Mouse (Mus musculus): ENCODE results near the gene Kcnj2. TPM values are rescaled to one million over a fixed set of nuclear protein-coding genes. Genes with fewer than 3 reads are reported as not detected.

Gene Kcnj2
- polyA plus RNA-seq (2012; rRNA removed) = 0.09 and 0.19 TPM in 2 replicates

DNA sequence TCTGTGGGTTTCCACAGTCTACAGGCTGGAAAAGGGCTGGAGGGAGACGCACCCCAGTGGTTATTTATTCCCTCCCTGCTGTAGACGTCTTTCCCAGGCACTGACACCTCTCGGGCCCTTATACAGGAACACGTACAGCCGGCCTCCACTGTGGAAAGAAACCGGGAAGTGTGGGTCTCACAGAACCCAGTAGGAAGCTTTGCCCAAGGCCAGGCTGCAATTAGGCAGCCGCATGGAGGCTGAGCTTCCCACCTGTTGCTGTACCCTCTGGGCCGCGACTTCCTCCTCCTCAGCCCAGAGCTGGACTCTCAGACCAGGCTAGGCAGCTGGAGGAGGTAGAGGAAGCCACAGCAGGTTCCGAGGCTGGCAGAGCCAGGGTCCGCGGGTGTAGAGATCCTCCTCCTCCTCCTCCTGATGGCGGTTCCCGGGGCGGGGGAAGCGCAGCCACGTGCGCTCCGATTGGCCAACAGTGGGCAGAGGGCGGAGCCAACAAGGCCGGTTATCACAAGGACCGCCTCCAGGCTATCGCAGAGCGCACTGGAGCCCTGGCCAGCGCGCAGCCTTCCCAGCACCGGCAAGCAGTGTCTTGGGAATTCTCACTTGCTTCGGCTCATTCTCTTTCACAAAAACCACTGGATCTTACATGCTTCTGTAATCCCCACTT lies at the start of gene Kcnj2:
Gene Kcnj2, plus strand, starts transcription at position 530 of the 664 bp plus-strand sequence.
- no peaks in the 10 kb centered on the region for H3K36me3 ChIP-seq (ENCODE audit: control insufficient read depth, insufficient read depth, low read length)
- H3K27ac ChIP-seq (ENCODE audit: control insufficient read depth, insufficient read depth, low read depth, low read length) = peak within 1 kb of the TSS; percentile 91
- peaks cover 15% of the 10 kb centered on the region for H3K4me1 ChIP-seq (ENCODE audit: control insufficient read depth, insufficient read depth, low read length)
- TF ChIP-seq CTCF (IDR thresholded peaks at IDR 0.05; ENCODE audit: control insufficient read depth, insufficient read depth, insufficient replicate concordance, low read depth, low read length) = no peak
- TF ChIP-seq POLR2A (IDR thresholded peaks at IDR 0.05; ENCODE audit: control insufficient read depth, low read depth, low read length) = peak; percentile 75
- H3K27me3 ChIP-seq (ENCODE audit: control insufficient read depth, insufficient read depth, low read length) = no peaks in the 10 kb centered on the region
- peak within 1 kb of the TSS; percentile 97 for H3K4me3 ChIP-seq (ENCODE audit: control insufficient read depth, low read depth, low read length)

- TF ChIP-seq CTCF (IDR thresholded peaks at IDR 0.05; ENCODE audit: control insufficient read depth, insufficient read depth, insufficient replicate concordance, low read depth, low read length) = no peak
- no peak for TF ChIP-seq POLR2A (IDR thresholded peaks at IDR 0.05; ENCODE audit: control insufficient read depth, low read depth, low read length)
- no peaks in the 10 kb centered on the region for H3K36me3 ChIP-seq (ENCODE audit: control insufficient read depth, insufficient read depth, low read length)
- no peaks in the 10 kb centered on the region for H3K27me3 ChIP-seq (ENCODE audit: control insufficient read depth, insufficient read depth, low read length)
- H3K4me1 ChIP-seq (ENCODE audit: control insufficient read depth, insufficient read depth, low read length) = no peaks in the 10 kb centered on the region
- no peak overlapping the region for H3K4me3 ChIP-seq (ENCODE audit: control insufficient read depth, low read depth, low read length)
- no peak overlapping the region for H3K27ac ChIP-seq (ENCODE audit: control insufficient read depth, insufficient read depth, low read depth, low read length)
Measured at GRCm38 (mm10) chr11:111016206-111016605, 49.8 kb upstream of the Kcnj2 start.

DNA sequence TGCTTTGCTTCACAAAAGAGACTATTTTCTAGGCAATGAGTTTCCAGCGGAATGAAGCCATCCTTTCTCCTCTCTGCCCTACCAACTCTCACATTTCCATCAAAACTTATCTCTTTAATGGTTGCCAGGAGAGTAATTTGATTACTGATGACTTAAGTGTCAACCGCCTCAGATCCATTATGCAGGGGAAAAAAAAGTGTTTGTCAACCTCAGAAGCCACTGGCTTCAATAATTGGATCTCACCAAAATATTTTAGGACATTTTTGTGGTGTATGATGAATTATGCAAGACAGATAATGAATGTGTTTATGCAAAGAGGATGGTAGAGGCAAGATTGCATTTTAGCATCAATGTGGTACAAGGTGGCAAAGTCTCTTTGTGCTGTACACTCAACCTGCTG lies 45.8 kb upstream of the Kcnj2 start:
- no peaks in the 10 kb centered on the region for H3K4me1 ChIP-seq (ENCODE audit: control insufficient read depth, insufficient read depth, low read length)
- no peaks in the 10 kb centered on the region for H3K36me3 ChIP-seq (ENCODE audit: control insufficient read depth, insufficient read depth, low read length)
- H3K4me3 ChIP-seq (ENCODE audit: control insufficient read depth, low read depth, low read length) = no peak overlapping the region
- TF ChIP-seq CTCF (IDR thresholded peaks at IDR 0.05; ENCODE audit: control insufficient read depth, insufficient read depth, insufficient replicate concordance, low read depth, low read length) (no peak), POLR2A (IDR thresholded peaks at IDR 0.05; ENCODE audit: control insufficient read depth, low read depth, low read length) (no peak)
- no peaks in the 10 kb centered on the region for H3K27me3 ChIP-seq (ENCODE audit: control insufficient read depth, insufficient read depth, low read length)
- no peak overlapping the region for H3K27ac ChIP-seq (ENCODE audit: control insufficient read depth, insufficient read depth, low read depth, low read length)

DNA sequence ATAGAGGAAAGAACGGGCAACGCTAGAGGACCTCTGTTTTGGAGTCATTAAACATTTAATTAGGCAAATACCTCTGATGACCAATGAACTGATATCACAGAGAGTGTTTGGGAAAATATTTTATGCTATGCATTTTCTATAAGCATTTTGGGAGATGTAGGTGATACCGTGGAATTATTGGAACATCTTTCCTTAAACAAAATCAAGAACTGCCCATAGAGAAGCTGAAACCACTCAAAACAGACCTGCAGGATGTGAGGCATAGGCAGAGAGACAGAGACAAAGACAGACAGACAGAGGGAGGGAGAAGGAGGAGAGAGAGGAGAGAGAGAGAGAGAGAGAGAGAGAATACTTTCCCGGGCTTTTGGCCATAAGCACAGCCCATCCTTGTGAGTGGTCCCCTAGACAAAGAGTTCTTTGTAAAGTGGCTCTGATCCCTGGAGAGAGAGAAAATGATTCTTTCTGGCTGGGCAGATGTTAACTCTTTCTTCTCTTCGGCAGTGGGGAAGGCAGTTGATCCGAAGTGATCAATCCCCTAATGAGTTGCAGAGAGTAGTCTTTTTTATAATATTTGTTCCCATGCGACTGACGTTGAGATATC lies 43.2 kb upstream of the Kcnj2 start:
- H3K36me3 ChIP-seq (ENCODE audit: control insufficient read depth, insufficient read depth, low read length) = no peaks in the 10 kb centered on the region
- TF ChIP-seq CTCF (IDR thresholded peaks at IDR 0.05; ENCODE audit: control insufficient read depth, insufficient read depth, insufficient replicate concordance, low read depth, low read length) (no peak), POLR2A (IDR thresholded peaks at IDR 0.05; ENCODE audit: control insufficient read depth, low read depth, low read length) (no peak)
- H3K27ac ChIP-seq (ENCODE audit: control insufficient read depth, insufficient read depth, low read depth, low read length) = no peak overlapping the region
- H3K27me3 ChIP-seq (ENCODE audit: control insufficient read depth, insufficient read depth, low read length) = no peaks in the 10 kb centered on the region
- H3K4me1 ChIP-seq (ENCODE audit: control insufficient read depth, insufficient read depth, low read length) = no peaks in the 10 kb centered on the region
- no peak overlapping the region for H3K4me3 ChIP-seq (ENCODE audit: control insufficient read depth, low read depth, low read length)

GRCm38 (mm10) chr11:111042175-111042574 lies 23.8 kb upstream of the Kcnj2 start:
- no peak for TF ChIP-seq POLR2A (IDR thresholded peaks at IDR 0.05; ENCODE audit: control insufficient read depth, low read depth, low read length)
- TF ChIP-seq CTCF (IDR thresholded peaks at IDR 0.05; ENCODE audit: control insufficient read depth, insufficient read depth, insufficient replicate concordance, low read depth, low read length) = no peak
- no peaks in the 10 kb centered on the region for H3K4me1 ChIP-seq (ENCODE audit: control insufficient read depth, insufficient read depth, low read length)
- H3K27me3 ChIP-seq (ENCODE audit: control insufficient read depth, insufficient read depth, low read length) = no peaks in the 10 kb centered on the region

DNA sequence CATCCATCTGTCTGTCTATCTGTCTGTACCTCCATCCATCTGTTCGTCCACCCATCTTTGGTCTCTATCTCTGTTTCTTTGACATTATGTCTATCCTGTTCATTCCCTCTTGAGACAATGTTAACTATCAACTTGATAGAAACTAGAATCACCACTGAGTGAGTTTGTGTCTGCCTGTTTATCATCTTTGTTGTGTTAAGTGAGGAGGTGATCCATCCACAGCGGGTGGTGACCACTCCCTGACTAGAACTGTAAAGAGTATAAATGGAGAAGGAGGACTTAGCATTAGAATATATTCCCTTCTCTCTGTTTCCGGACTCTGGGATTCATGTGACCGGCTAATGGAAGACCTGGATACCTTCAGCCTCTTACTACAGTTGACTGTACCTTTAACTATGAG lies 22.7 kb upstream of the Kcnj2 start:
- H3K4me1 ChIP-seq (ENCODE audit: control insufficient read depth, insufficient read depth, low read length) = no peaks in the 10 kb centered on the region
- no peak overlapping the region for H3K4me3 ChIP-seq (ENCODE audit: control insufficient read depth, low read depth, low read length)
- H3K27me3 ChIP-seq (ENCODE audit: control insufficient read depth, insufficient read depth, low read length) = no peaks in the 10 kb centered on the region
- H3K36me3 ChIP-seq (ENCODE audit: control insufficient read depth, insufficient read depth, low read length) = no peaks in the 10 kb centered on the region
- TF ChIP-seq POLR2A (IDR thresholded peaks at IDR 0.05; ENCODE audit: control insufficient read depth, low read depth, low read length) (no peak), CTCF (IDR thresholded peaks at IDR 0.05; ENCODE audit: control insufficient read depth, insufficient read depth, insufficient replicate concordance, low read depth, low read length) (no peak)
- H3K27ac ChIP-seq (ENCODE audit: control insufficient read depth, insufficient read depth, low read depth, low read length) = no peak overlapping the region

More at GRCm38 (mm10) chr11:111042175-111042574, 23.8 kb upstream of the Kcnj2 start:
- Histone ChIP-seq H3K27ac (ENCODE audit: control insufficient read depth, insufficient read depth, low read depth, low read length) (no peak overlapping the region), H3K4me3 (ENCODE audit: control insufficient read depth, low read depth, low read length) (no peak overlapping the region), H3K36me3 (ENCODE audit: control insufficient read depth, insufficient read depth, low read length) (no peaks in the 10 kb centered on the region)

GRCm38 (mm10) chr11:111054252-111054651 lies 11.7 kb upstream of the Kcnj2 start:
- H3K27me3 ChIP-seq (ENCODE audit: control insufficient read depth, insufficient read depth, low read length) = no peaks in the 10 kb centered on the region
- no peaks in the 10 kb centered on the region for H3K4me1 ChIP-seq (ENCODE audit: control insufficient read depth, insufficient read depth, low read length)
- H3K4me3 ChIP-seq (ENCODE audit: control insufficient read depth, low read depth, low read length) = no peak overlapping the region
- TF ChIP-seq POLR2A (IDR thresholded peaks at IDR 0.05; ENCODE audit: control insufficient read depth, low read depth, low read length) (no peak), CTCF (IDR thresholded peaks at IDR 0.05; ENCODE audit: control insufficient read depth, insufficient read depth, insufficient replicate concordance, low read depth, low read length) (no peak)
- H3K36me3 ChIP-seq (ENCODE audit: control insufficient read depth, insufficient read depth, low read length) = no peaks in the 10 kb centered on the region
- no peak overlapping the region for H3K27ac ChIP-seq (ENCODE audit: control insufficient read depth, insufficient read depth, low read depth, low read length)

All from testis, adult 2 months (tissue).